Mouse (Mus musculus) limb, embryonic 15.5 days (tissue): ENCODE results near the gene Prkcsh. TPM values are rescaled to one million over a fixed set of nuclear protein-coding genes. Genes with fewer than 3 reads are reported as not detected.
A peak's percentile ranks its signal among the peaks of the same experiment; 100 is the strongest.

ENCODE experiments used
- ATAC-seq: fragments of 200-750 bp; cut with Nextera tagmentation; 2 replicates; pipeline ENCODE4 v1.8.0; 2017; ENCODE audit warnings: low read depth, moderate TSS enrichment; ENCODE audit not compliant: insufficient number of reproducible peaks, low FRiP score, low TSS enrichment
- H3K27ac ChIP-seq: fragments of 300-500 bp; sonication (generic); 2 replicates; pipeline ENCODE4 v1.5.1; 2015; ENCODE audit warnings: moderate library complexity, mild to moderate bottlenecking, inconsistent platforms
- H3K27me3 ChIP-seq: fragments of 300-500 bp; sonication (generic); 2 replicates; pipeline ENCODE4 v1.6.1; 2015; ENCODE audit warnings: inconsistent platforms
- H3K36me3 ChIP-seq: fragments of 300-500 bp; sonication (generic); 2 replicates; pipeline ENCODE4 v1.6.1; 2015; ENCODE audit warnings: inconsistent platforms
- H3K4me1 ChIP-seq: fragments of 300-500 bp; sonication (generic); 2 replicates; pipeline ENCODE4 v1.6.1; 2015; ENCODE audit warnings: inconsistent platforms
- H3K4me2 ChIP-seq: fragments of 300-500 bp; sonication (generic); 2 replicates; pipeline ENCODE4 v1.6.1; 2015; ENCODE audit warnings: mild to moderate bottlenecking, inconsistent platforms
- H3K4me3 ChIP-seq: fragments of 300-500 bp; sonication (generic); 2 replicates; pipeline ENCODE4 v1.5.1; 2015; ENCODE audit warnings: mild to moderate bottlenecking, inconsistent platforms
- H3K9ac ChIP-seq: fragments of 300-500 bp; sonication (generic); 2 replicates; pipeline ENCODE4 v1.6.1; 2015; ENCODE audit warnings: inconsistent platforms
- H3K9me3 ChIP-seq: fragments of 300-500 bp; sonication (generic); 2 replicates; pipeline ENCODE4 v1.6.1; 2016; ENCODE audit warnings: inconsistent platforms
- WGBS: fragments of 180-500 bp; shearing (Covaris S2); methylation state at CpG from one replicate; pipeline ENCODE4 v1.1.7; 2015; 5-methylcytosine and 5-hydroxymethylcytosine counted together
- polyA plus RNA-seq: library from polyadenylated mRNA; unstranded; fragments of >200 nt; fragmentation: Nextera tagmentation; extraction: Ambion mirVana; gene quantifications from 2 replicates; pipeline ENCODE4 v1.2.1, GENCODE M21; 2015

The Prkcsh gene
- polyA plus RNA-seq, 1 experiment from 2014 or later, result 117 TPM

DNA sequence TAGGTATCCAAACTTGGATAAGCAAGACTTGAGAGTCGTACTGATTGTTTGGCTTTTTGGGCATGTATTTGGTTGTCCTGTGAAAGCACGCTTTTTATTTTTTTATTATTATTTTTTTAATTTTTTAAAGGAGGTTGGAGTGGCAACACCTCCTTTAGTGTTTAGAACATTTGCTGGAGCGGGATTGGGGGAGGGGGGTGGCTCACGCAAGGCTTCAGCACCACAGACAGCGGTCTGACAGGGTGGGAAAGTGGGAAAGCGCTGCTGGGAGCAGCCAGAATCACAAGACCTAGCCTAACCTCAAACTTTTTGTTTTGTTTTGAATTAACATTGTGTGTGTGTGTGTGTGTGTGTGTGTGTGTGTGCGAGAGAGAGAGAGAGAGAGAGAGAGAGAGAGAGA, 51.1 kb downstream of the Prkcsh start:
- peaks cover 25% of the 10 kb centered on the region for H3K4me1 ChIP-seq
- no peaks in the 10 kb centered on the region for H3K9me3 ChIP-seq
- H3K36me3 ChIP-seq, result peaks cover 19% of the 10 kb centered on the region
- H3K27ac ChIP-seq, result no peak overlapping the region
- no peak for ATAC-seq
- H3K9ac ChIP-seq, result no peak overlapping the region
- no peak overlapping the region for H3K4me3 ChIP-seq
- WGBS, result 29% methylated on average over 6 of the region's 7 CpGs
- H3K4me2 ChIP-seq, result no peak overlapping the region
- peaks cover 77% of the 10 kb centered on the region for H3K27me3 ChIP-seq

DNA sequence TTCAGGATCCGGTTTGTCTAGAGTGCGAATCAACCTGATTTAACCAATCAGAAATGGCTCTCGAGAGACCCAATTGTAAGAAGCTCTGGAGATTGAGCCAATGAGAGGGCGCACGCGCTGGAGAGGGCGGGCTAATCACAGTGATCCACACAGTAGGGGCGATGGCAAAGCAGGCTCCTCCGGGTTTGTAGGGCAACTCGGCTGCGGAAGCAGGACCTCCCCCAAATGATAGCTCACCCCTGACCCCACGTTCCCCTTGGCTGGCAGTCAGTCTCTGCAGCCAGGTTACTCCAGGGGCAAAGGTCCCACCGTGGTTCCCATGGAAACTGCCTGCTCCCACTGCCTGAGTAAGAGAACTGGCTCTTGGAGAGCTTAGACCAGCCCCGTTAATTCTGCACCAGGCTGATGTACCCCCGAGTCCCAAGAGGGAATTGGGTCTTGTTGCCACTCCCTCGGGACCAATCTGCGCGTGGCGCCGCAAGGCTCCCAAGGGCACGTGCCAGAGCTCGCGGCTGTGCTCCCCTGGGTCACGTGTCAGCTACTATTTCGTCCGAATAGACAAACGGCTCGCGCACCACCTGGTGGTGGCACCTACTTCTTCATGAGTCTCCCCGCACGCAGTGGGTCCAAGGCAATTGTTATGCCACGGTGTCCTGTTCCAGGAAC, 51.9 kb downstream of the Prkcsh start:
- peak overlapping the region; percentile 0; the same call in 1 of the 2 replicates for H3K4me3 ChIP-seq
- H3K36me3 ChIP-seq, result peaks cover 26% of the 10 kb centered on the region
- H3K9me3 ChIP-seq, result no peaks in the 10 kb centered on the region
- H3K4me2 ChIP-seq, result no peak overlapping the region
- ATAC-seq, result no peak
- H3K27me3 ChIP-seq, result peaks cover 68% of the 10 kb centered on the region
- no peak overlapping the region for H3K27ac ChIP-seq
- H3K4me1 ChIP-seq, result peaks cover 25% of the 10 kb centered on the region
- 3% methylated on average over 32 of the region's 32 CpGs for WGBS
- H3K9ac ChIP-seq, result no peak overlapping the region

DNA sequence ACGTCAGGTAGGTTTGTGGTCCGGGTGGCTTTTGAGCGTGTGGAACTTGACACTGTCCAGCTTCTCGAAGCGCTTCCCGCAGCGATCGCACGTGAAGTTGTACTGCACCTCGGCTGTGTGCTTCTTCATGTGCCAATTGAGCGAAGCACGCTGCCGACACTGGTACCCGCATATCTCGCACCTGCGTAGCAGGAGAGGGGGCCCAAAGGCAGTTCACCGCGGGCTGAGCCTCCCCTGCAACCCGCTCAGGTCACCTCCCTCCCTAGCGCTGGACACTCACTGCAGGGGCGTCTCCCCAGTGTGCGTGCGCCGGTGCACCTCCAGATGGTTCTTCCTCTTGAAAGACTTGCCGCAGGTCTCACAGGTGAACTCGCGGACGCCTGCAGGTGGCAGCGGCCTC, 53.1 kb downstream of the Prkcsh start:
- Histone ChIP-seq H3K4me2 (no peak overlapping the region), H3K4me3 (no peak overlapping the region), H3K9ac (no peak overlapping the region), H3K27ac (no peak overlapping the region), H3K27me3 (peaks cover 56% of the 10 kb centered on the region), H3K36me3 (peaks cover 31% of the 10 kb centered on the region), H3K4me1 (peaks cover 21% of the 10 kb centered on the region), H3K9me3 (no peaks in the 10 kb centered on the region)
- WGBS, result 27% methylated on average over 29 of the region's 29 CpGs
- ATAC-seq, result no peak

DNA sequence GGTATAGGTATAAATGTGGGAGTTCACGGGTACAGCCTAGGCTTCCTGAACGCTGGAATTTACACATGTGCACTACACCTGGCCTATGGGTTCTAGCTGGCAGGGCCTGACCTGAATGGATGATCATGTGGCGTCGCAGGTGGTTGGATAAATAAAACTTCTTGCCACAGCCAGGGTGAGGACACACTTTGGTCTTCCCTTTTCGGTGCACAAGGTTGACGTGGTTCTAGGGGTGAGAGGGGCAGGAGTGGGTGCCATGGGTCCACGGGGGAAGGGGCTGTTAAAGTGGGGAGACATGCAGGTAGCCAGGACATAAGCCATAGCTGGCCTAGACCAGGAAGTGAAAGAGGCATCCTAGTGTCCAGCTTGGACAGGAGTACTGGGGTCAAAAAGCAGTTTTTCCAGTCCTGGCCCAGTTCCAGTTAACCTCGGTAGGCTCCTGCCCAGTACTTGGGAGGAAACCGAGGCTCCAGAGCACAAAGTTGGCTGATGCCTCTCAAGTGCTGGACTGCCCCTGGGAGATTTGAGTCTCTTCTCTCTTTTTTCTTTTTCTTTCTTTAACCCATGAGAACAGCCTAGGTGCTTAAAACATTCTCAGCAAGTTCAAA, 53.8 kb downstream of the Prkcsh start:
- Histone ChIP-seq H3K9ac (no peak overlapping the region), H3K4me2 (no peak overlapping the region), H3K36me3 (peaks cover 36% of the 10 kb centered on the region), H3K27me3 (peaks cover 49% of the 10 kb centered on the region), H3K27ac (no peak overlapping the region), H3K4me3 (no peak overlapping the region), H3K9me3 (no peaks in the 10 kb centered on the region), H3K4me1 (peaks cover 14% of the 10 kb centered on the region)
- WGBS, result 76% methylated on average over 9 of the region's 9 CpGs
- ATAC-seq, result no peak

DNA sequence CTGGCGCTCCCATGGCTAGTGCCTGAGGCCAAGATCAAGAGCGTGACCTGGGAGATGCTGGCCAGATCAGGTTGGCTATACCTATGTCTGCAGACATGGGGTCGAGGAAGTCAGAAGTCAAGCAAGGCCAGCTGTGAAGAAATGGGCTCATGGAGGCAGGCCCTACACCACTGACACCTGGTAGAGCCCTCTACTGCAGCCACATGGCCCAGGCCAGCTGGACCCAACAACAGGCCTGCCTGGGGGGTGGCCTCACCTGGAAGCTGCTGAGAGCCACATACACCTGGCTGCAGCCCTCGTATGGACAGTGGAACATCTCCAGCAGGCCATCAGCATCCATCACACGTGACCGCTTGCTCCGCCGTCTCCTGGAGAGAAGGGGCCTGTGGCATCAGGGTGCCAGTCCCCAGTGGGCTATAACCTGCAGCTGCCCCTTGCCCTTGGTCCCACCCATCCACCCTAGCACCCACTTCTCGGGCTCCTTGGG, 54.5 kb downstream of the Prkcsh start:
- no peak overlapping the region for H3K4me2 ChIP-seq
- no peak for ATAC-seq
- peaks cover 43% of the 10 kb centered on the region for H3K27me3 ChIP-seq
- H3K9ac ChIP-seq, result no peak overlapping the region
- no peak overlapping the region for H3K27ac ChIP-seq
- peaks cover 42% of the 10 kb centered on the region for H3K36me3 ChIP-seq
- H3K4me1 ChIP-seq, result peaks cover 7% of the 10 kb centered on the region
- H3K9me3 ChIP-seq, result no peaks in the 10 kb centered on the region
- no peak overlapping the region for H3K4me3 ChIP-seq
- WGBS, result 87% methylated on average over 9 of the region's 9 CpGs

DNA sequence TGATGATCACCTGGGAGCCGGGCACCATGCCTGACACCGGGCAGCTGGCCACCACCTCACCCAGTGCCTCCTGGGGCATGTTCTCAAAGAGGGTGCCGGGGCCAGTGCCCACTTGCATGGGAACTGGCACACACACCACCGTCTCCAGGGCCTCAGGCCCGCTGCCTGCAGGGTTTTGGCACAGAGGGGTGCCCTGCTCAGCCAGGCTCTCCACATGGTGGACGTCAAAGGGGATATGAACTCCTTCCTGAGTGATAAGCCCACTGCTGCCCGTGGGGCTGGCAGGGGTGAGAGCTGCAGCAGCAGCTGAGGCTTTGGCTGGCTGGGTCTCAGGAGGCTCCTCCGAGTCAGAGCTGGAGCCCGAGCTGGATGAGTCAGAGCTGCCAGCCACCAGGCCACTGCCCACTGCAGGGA, 55.4 kb downstream of the Prkcsh start:
- Histone ChIP-seq H3K4me1 (peaks cover 6% of the 10 kb centered on the region), H3K27ac (no peak overlapping the region), H3K9ac (no peak overlapping the region), H3K36me3 (peaks cover 52% of the 10 kb centered on the region), H3K9me3 (no peaks in the 10 kb centered on the region), H3K4me2 (no peak overlapping the region), H3K27me3 (peaks cover 33% of the 10 kb centered on the region), H3K4me3 (no peak overlapping the region)
- ATAC-seq, result no peak
- WGBS, result 90% methylated on average over 9 of the region's 9 CpGs

DNA sequence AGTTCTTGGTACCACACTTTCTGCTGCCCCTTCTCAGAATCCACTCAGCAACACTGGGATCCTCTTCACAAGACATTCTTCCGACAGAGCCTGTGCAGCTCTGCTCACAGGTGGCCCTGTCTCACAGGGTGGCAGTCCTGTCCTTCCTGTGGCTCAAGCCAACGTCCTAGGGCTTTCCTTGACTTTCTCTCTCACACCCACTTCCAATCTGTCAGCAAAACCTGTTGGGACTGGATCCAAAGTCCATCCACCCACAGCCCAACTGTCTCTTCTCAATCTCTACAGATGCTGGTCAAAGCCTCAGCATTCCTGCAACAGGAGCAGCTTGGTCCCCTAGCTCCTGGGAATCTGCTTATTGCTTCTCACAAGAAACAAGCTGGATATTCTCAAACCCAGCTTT, 58.7 kb downstream of the Prkcsh start:
- 68% methylated on average over 2 of the region's 2 CpGs for WGBS

More for the DNA sequence above, 58.7 kb downstream of the Prkcsh start:
- Histone ChIP-seq H3K36me3 (peaks cover 81% of the 10 kb centered on the region), H3K27me3 (peaks cover 2% of the 10 kb centered on the region), H3K4me2 (no peak overlapping the region), H3K9ac (no peak overlapping the region), H3K27ac (no peak overlapping the region), H3K4me3 (no peak overlapping the region), H3K9me3 (no peaks in the 10 kb centered on the region), H3K4me1 (no peaks in the 10 kb centered on the region)
- ATAC-seq, result no peak

Other genes with a start within 250 kb of the Prkcsh start
- gene Spc24, start 242.5 kb upstream of the Prkcsh start, polyA plus RNA-seq, result 84.3 and 89.8 TPM in 2 replicates
- 20.9 and 22.7 TPM in 2 replicates for gene Kank2, start 204.1 kb upstream of the Prkcsh start, polyA plus RNA-seq
- gene Angptl8, start 167.3 kb upstream of the Prkcsh start, polyA plus RNA-seq, result 0.64 and 0.70 TPM in 2 replicates
- 38.1 and 41.0 TPM in 2 replicates for gene Dock6, start 150.2 kb upstream of the Prkcsh start, polyA plus RNA-seq
- 57.3 and 57.7 TPM in 2 replicates for gene Rab3d, start 84.6 kb upstream of the Prkcsh start, polyA plus RNA-seq
- gene Ccdc159, start 75.3 kb upstream of the Prkcsh start, polyA plus RNA-seq, result 3.2 and 4.1 TPM in 2 replicates
- 53.4 and 56.0 TPM in 2 replicates for gene Tmem205, start 75.2 kb upstream of the Prkcsh start, polyA plus RNA-seq
- gene Plppr2, start 65.8 kb upstream of the Prkcsh start, polyA plus RNA-seq, result 8.4 and 8.7 TPM in 2 replicates
- gene Swsap1, start 47.1 kb upstream of the Prkcsh start, polyA plus RNA-seq, result 7.0 and 9.2 TPM in 2 replicates
- 6.0 and 6.4 TPM in 2 replicates for gene Epor, start 39.3 kb upstream of the Prkcsh start, polyA plus RNA-seq
- 0.70 and 0.87 TPM in 2 replicates for gene Rgl3, start 13.4 kb upstream of the Prkcsh start, polyA plus RNA-seq
- 0.58 and 0.65 TPM in 2 replicates for gene Ccdc151, start 172 bp upstream of the Prkcsh start, polyA plus RNA-seq
- gene Elavl3, start 49.2 kb downstream of the Prkcsh start, polyA plus RNA-seq, result 0.05 and 0.10 TPM in 2 replicates
- gene Gm49318, start 68.5 kb downstream of the Prkcsh start, polyA plus RNA-seq, result not detected in 2 replicates
- gene Zfp653, start 68.6 kb downstream of the Prkcsh start, polyA plus RNA-seq, result 9.6 and 10.9 TPM in 2 replicates
- gene Ecsit, start 82.6 kb downstream of the Prkcsh start, polyA plus RNA-seq, result 38.4 and 39.6 TPM in 2 replicates
- gene Cnn1, start 96.4 kb downstream of the Prkcsh start, polyA plus RNA-seq, result 3.1 and 4.2 TPM in 2 replicates
- gene Elof1, start 114.4 kb downstream of the Prkcsh start, polyA plus RNA-seq, result 164 and 173 TPM in 2 replicates
- 31.2 and 46.5 TPM in 2 replicates for gene Acp5, start 132.9 kb downstream of the Prkcsh start, polyA plus RNA-seq
- gene Pigyl, start 154.0 kb downstream of the Prkcsh start, polyA plus RNA-seq, result 69.3 and 78.2 TPM in 2 replicates
- 0.19 and 0.26 TPM in 2 replicates for gene Zfp872, start 185.3 kb downstream of the Prkcsh start, polyA plus RNA-seq
- 16.5 and 17.7 TPM in 2 replicates for gene Zfp809, start 222.9 kb downstream of the Prkcsh start, polyA plus RNA-seq